Mouse (Mus musculus): ENCODE results near the gene Tmcc2.
"Not testable (repeated sequence)": the region's sequence is repeated elsewhere in the genome, so short reads cannot be mapped to it uniquely, and the experiment has no call there.

The Tmcc2 gene

GRCm38 (mm10) chr1:132370681-132371173, 20.4 kb downstream of the Tmcc2 start:
- DNase-seq (ENCODE audit: low read depth, low spot score) = no peak

- peak; percentile 75 for DNase-seq (ENCODE audit: low read depth, low spot score)
Observed at GRCm38 (mm10) chr1:132367692-132368506, 23.2 kb downstream of the Tmcc2 start.

GRCm38 (mm10) chr1:132366937-132367336, 24.1 kb downstream of the Tmcc2 start:
- no peak for DNase-seq (ENCODE audit: low read depth, low spot score)

- DNase-seq (ENCODE audit: low read depth, low spot score) = no peak
Observed at GRCm38 (mm10) chr1:132366235-132366634, 24.8 kb downstream of the Tmcc2 start.

- DNase-seq (ENCODE audit: low read depth, low spot score) = no peak
Observed at GRCm38 (mm10) chr1:132365645-132366044, 25.4 kb downstream of the Tmcc2 start.

GRCm38 (mm10) chr1:132364896-132365557, 26.1 kb downstream of the Tmcc2 start:
- DNase-seq (ENCODE audit: low read depth, low spot score) = no peak

GRCm38 (mm10) chr1:132364388-132364787, 26.7 kb downstream of the Tmcc2 start:
- DNase-seq (ENCODE audit: low read depth, low spot score) = no peak

- no peak for DNase-seq (ENCODE audit: low read depth, low spot score)
Observed at GRCm38 (mm10) chr1:132361959-132362358, 29.1 kb downstream of the Tmcc2 start.

GRCm38 (mm10) chr1:132356841-132357240, 34.2 kb downstream of the Tmcc2 start:
- no peak for DNase-seq (ENCODE audit: low read depth, low spot score)

GRCm38 (mm10) chr1:132355841-132356242, 35.2 kb downstream of the Tmcc2 start:
- peak; percentile 79 for DNase-seq (ENCODE audit: low read depth, low spot score)

- no peak for DNase-seq (ENCODE audit: low read depth, low spot score)
Observed at GRCm38 (mm10) chr1:132355162-132355601, 35.9 kb downstream of the Tmcc2 start.

GRCm38 (mm10) chr1:132354234-132354633, 36.8 kb downstream of the Tmcc2 start:
- no peak for DNase-seq (ENCODE audit: low read depth, low spot score)

- no peak for DNase-seq (ENCODE audit: low read depth, low spot score)
Observed at GRCm38 (mm10) chr1:132353389-132353788, 37.7 kb downstream of the Tmcc2 start.

- DNase-seq (ENCODE audit: low read depth, low spot score) = no peak
Observed at GRCm38 (mm10) chr1:132351058-132351457, 40.0 kb downstream of the Tmcc2 start.

- not testable (repeated sequence) for DNase-seq (ENCODE audit: low read depth, low spot score)
Observed at GRCm38 (mm10) chr1:132349601-132350000, 41.5 kb downstream of the Tmcc2 start.

GRCm38 (mm10) chr1:132349049-132349448, 42.0 kb downstream of the Tmcc2 start:
- DNase-seq (ENCODE audit: low read depth, low spot score) = not testable (repeated sequence)

GRCm38 (mm10) chr1:132348401-132348800, 42.7 kb downstream of the Tmcc2 start:
- DNase-seq (ENCODE audit: low read depth, low spot score) = no peak

GRCm38 (mm10) chr1:132346951-132347350, 44.1 kb downstream of the Tmcc2 start:
- DNase-seq (ENCODE audit: low read depth, low spot score) = no peak

GRCm38 (mm10) chr1:132346134-132346851, 44.8 kb downstream of the Tmcc2 start:
- no peak for DNase-seq (ENCODE audit: low read depth, low spot score)

- DNase-seq (ENCODE audit: low read depth, low spot score) = no peak
Observed at GRCm38 (mm10) chr1:132345514-132345913, 45.6 kb downstream of the Tmcc2 start.

GRCm38 (mm10) chr1:132343656-132344055, 47.4 kb downstream of the Tmcc2 start:
- DNase-seq (ENCODE audit: low read depth, low spot score) = no peak

GRCm38 (mm10) chr1:132343191-132343590, 47.9 kb downstream of the Tmcc2 start:
- DNase-seq (ENCODE audit: low read depth, low spot score) = no peak
